Mouse (Mus musculus): ENCODE results near the gene Zscan25. TPM values are rescaled to one million over a fixed set of nuclear protein-coding genes. Genes with fewer than 3 reads are reported as not detected.

The Zscan25 gene
- polyA plus RNA-seq (2015; fragmentation: Nextera tagmentation; extraction: Ambion mirVana), result 0.33 and 0.44 TPM in 2 replicates

GRCm38 (mm10) chr5:145280371-145281143 is at the start of gene Zscan25:
Gene Zscan25, plus strand, starts transcription at chr5:145280500.

GRCm38 (mm10) chr5:145231367-145231871 is 48.9 kb upstream of the Zscan25 start, which contains the start of gene Zfp655:
Gene Zfp655, plus strand, starts transcription at chr5:145231715.

Other genes with a start within 250 kb of the Zscan25 start
- not detected in 2 replicates for gene Gm4871, start 247.7 kb upstream of the Zscan25 start, polyA plus RNA-seq (2015; fragmentation: Nextera tagmentation; extraction: Ambion mirVana)
- gene 1700018F24Rik, start 237.5 kb upstream of the Zscan25 start, polyA plus RNA-seq (2015; fragmentation: Nextera tagmentation; extraction: Ambion mirVana), result not detected in 2 replicates
- gene Arpc1a, start 196.7 kb upstream of the Zscan25 start, polyA plus RNA-seq (2015; fragmentation: Nextera tagmentation; extraction: Ambion mirVana), result 64.8 and 78.1 TPM in 2 replicates
- not detected in 2 replicates for gene Kpna7, start 196.5 kb upstream of the Zscan25 start, polyA plus RNA-seq (2015; fragmentation: Nextera tagmentation; extraction: Ambion mirVana)
- gene Arpc1b, start 166.3 kb upstream of the Zscan25 start, polyA plus RNA-seq (2015; fragmentation: Nextera tagmentation; extraction: Ambion mirVana), result 178 and 280 TPM in 2 replicates
- 51.6 and 70.3 TPM in 2 replicates for gene Pdap1, start 140.3 kb upstream of the Zscan25 start, polyA plus RNA-seq (2015; fragmentation: Nextera tagmentation; extraction: Ambion mirVana)
- 102 and 124 TPM in 2 replicates for gene Bud31, start 140.1 kb upstream of the Zscan25 start, polyA plus RNA-seq (2015; fragmentation: Nextera tagmentation; extraction: Ambion mirVana)
- gene Ptcd1, start 113.4 kb upstream of the Zscan25 start, polyA plus RNA-seq (2015; fragmentation: Nextera tagmentation; extraction: Ambion mirVana), result 10.5 and 10.8 TPM in 2 replicates
- gene Cpsf4, start 113.3 kb upstream of the Zscan25 start, polyA plus RNA-seq (2015; fragmentation: Nextera tagmentation; extraction: Ambion mirVana), result 15.7 and 18.7 TPM in 2 replicates
- 894 and 985 TPM in 2 replicates for gene Atp5j2, start 88.4 kb upstream of the Zscan25 start, polyA plus RNA-seq (2015; fragmentation: Nextera tagmentation; extraction: Ambion mirVana)
- 7.4 and 7.9 TPM in 2 replicates for gene Zkscan14, start 78.6 kb upstream of the Zscan25 start, polyA plus RNA-seq (2015; fragmentation: Nextera tagmentation; extraction: Ambion mirVana)
- gene Zkscan5, start 75.9 kb upstream of the Zscan25 start, polyA plus RNA-seq (2015; fragmentation: Nextera tagmentation; extraction: Ambion mirVana), result 7.2 and 7.7 TPM in 2 replicates
- 29.5 and 34.5 TPM in 2 replicates for gene Zfp655, start 48.8 kb upstream of the Zscan25 start, polyA plus RNA-seq (2015; fragmentation: Nextera tagmentation; extraction: Ambion mirVana)
- gene Cyp3a57, start 64.8 kb downstream of the Zscan25 start, polyA plus RNA-seq (2015; fragmentation: Nextera tagmentation; extraction: Ambion mirVana), result not detected in 2 replicates
- not detected in 2 replicates for gene Cyp3a16, start 189.2 kb downstream of the Zscan25 start, polyA plus RNA-seq (2015; fragmentation: Nextera tagmentation; extraction: Ambion mirVana)